Mouse (Mus musculus) midbrain, embryonic 11.5 days (tissue): ENCODE results near the gene Rnft1. TPM values are rescaled to one million over a fixed set of nuclear protein-coding genes. Genes with fewer than 3 reads are reported as not detected.
"Not testable (repeated sequence)": the region's sequence is repeated elsewhere in the genome, so short reads cannot be mapped to it uniquely, and the experiment has no call there.

Experiments
- ATAC-seq: fragments of 200-750 bp; cut with Nextera tagmentation; 2 replicates; pipeline ENCODE4 v1.8.0; 2017; ENCODE audit warnings: moderate TSS enrichment, moderate library complexity; ENCODE audit not compliant: low FRiP score
- DNase-seq: peaks from one replicate; pipeline ENCODE4 v3.0.0; 2015; ENCODE audit warnings: low spot score; ENCODE audit errors: missing footprints
- H3K27ac ChIP-seq: fragments of 300-500 bp; sonication (generic); 2 replicates; pipeline ENCODE4 v1.5.1; 2014; ENCODE audit warnings: low read depth, low read length
- H3K27me3 ChIP-seq: fragments of 300-500 bp; sonication (generic); 2 replicates; pipeline ENCODE4 v1.6.1; 2014; ENCODE audit warnings: mild to moderate bottlenecking, low read length, moderate library complexity, mixed read lengths; ENCODE audit not compliant: control insufficient read depth, insufficient read depth
- H3K36me3 ChIP-seq: fragments of 300-500 bp; sonication (generic); 2 replicates; pipeline ENCODE4 v1.6.1; 2014; ENCODE audit warnings: mild to moderate bottlenecking, low read length, moderate library complexity, mixed read lengths; ENCODE audit not compliant: control insufficient read depth, insufficient read depth
- H3K4me1 ChIP-seq: fragments of 300-500 bp; sonication (generic); 2 replicates; pipeline ENCODE4 v1.6.1; 2014; ENCODE audit warnings: low read length; ENCODE audit not compliant: control insufficient read depth, insufficient read depth
- H3K4me2 ChIP-seq: fragments of 300-500 bp; sonication (generic); 2 replicates; pipeline ENCODE4 v1.6.1; 2014; ENCODE audit warnings: mild to moderate bottlenecking, moderate library complexity
- H3K4me3 ChIP-seq: fragments of 300-500 bp; sonication (generic); 2 replicates; pipeline ENCODE4 v1.5.1; 2014; ENCODE audit warnings: low read depth, low read length
- H3K9ac ChIP-seq: fragments of 300-500 bp; sonication (generic); 2 replicates; pipeline ENCODE4 v1.6.1; 2014; ENCODE audit warnings: low read length
- H3K9me3 ChIP-seq: fragments of 300-500 bp; sonication (generic); 2 replicates; pipeline ENCODE4 v1.6.1; 2016; ENCODE audit warnings: low read length; ENCODE audit not compliant: control insufficient read depth
- WGBS: fragments of 180-500 bp; shearing (Covaris S2); extraction: QIAGEN DNeasy Blood & Tissue Kit; methylation state at CpG from one replicate; pipeline ENCODE4 v1.1.7; 2014; 5-methylcytosine and 5-hydroxymethylcytosine counted together
- polyA plus RNA-seq: library from polyadenylated mRNA; unstranded; fragments of >200 nt; fragmentation: Nextera tagmentation; extraction: Ambion mirVana; gene quantifications from 2 replicates; pipeline ENCODE4 v1.2.1, GENCODE M21; 2014

The Rnft1 gene
- polyA plus RNA-seq, 1 experiment from 2014 or later, result 23.7 TPM

DNA sequence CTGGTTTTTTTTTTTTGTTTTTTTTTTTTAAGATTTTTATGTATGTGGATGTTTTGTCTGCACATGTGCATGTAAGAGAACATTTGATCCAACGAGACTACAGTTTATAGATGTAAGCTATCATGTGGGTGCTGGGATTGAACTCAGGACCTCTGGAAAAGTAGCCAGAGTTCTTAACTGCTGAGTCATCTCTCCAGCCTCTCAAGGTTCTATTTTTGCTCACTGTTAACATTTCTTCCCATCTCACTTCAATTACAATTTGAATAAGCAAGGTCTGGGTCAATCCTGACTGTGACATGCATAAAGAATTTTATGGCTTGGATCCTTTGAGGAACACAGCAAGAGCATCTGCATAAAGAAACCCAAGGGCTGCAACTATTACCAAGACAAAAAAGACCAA lies 16.3 kb downstream of the Rnft1 start:
- Histone ChIP-seq H3K36me3 (peaks cover 3% of the 10 kb centered on the region), H3K9me3 (no peaks in the 10 kb centered on the region), H3K9ac (no peak overlapping the region), H3K4me3 (no peak overlapping the region), H3K27ac (no peak overlapping the region), H3K4me1 (no peaks in the 10 kb centered on the region), H3K27me3 (no peaks in the 10 kb centered on the region), H3K4me2 (no peak overlapping the region)
- no peak for DNase-seq
- no peak for ATAC-seq
- 91% methylated on average over 1 of the region's 1 CpGs for WGBS

DNA sequence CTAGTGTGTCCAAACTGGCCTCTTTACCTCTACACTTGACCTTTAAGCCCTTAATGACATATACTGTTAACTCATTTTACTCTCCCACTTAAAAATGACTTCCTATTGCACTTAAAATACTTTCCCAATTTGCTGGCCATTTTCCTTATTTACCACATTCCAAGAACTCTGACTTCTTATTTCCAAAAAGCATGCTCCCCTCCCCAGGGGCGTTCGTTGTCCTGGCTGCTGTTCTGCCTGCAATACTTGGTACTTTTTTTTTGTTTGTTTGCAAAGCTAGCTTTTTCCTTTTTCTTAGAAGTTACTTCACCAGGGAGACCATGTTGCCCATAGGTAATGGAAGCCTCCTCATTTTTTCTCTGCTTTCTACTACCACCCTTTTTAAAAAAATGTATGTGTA lies 18.7 kb downstream of the Rnft1 start:
- H3K36me3 ChIP-seq, result peaks cover 10% of the 10 kb centered on the region
- no peak overlapping the region for H3K4me3 ChIP-seq
- H3K4me2 ChIP-seq, result no peak overlapping the region
- ATAC-seq (no peak), DNase-seq (no peak)
- H3K4me1 ChIP-seq, result no peaks in the 10 kb centered on the region
- H3K27ac ChIP-seq, result no peak overlapping the region
- H3K9ac ChIP-seq, result no peak overlapping the region
- no peaks in the 10 kb centered on the region for H3K27me3 ChIP-seq
- H3K9me3 ChIP-seq, result no peaks in the 10 kb centered on the region
- WGBS, result 99% methylated on average over 2 of the region's 2 CpGs

DNA sequence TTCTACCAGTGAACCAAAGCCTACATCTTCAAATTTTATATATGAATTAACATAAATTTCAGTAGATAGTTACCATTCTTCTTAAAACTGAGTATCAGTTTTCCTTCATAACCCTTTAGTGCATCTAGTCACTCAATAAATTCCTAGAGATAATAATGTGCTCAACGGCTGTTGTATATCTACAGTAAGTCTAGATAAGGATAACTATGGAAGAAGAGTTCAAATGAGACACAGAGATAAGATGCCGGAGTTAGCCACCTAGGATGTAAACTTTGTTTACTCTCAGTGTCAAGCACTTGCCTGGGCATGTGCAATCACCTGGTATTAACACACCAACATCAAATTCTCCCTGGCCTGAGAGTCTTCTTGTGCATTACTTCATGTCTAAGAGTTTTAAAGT lies 22.9 kb downstream of the Rnft1 start:
- DNase-seq (no peak), ATAC-seq (no peak)
- Histone ChIP-seq H3K4me3 (no peak overlapping the region), H3K27ac (no peak overlapping the region), H3K4me1 (no peaks in the 10 kb centered on the region), H3K36me3 (peaks cover 15% of the 10 kb centered on the region), H3K4me2 (no peak overlapping the region), H3K9me3 (no peaks in the 10 kb centered on the region), H3K27me3 (no peaks in the 10 kb centered on the region), H3K9ac (no peak overlapping the region)
- WGBS, result 87% methylated on average over 2 of the region's 2 CpGs

DNA sequence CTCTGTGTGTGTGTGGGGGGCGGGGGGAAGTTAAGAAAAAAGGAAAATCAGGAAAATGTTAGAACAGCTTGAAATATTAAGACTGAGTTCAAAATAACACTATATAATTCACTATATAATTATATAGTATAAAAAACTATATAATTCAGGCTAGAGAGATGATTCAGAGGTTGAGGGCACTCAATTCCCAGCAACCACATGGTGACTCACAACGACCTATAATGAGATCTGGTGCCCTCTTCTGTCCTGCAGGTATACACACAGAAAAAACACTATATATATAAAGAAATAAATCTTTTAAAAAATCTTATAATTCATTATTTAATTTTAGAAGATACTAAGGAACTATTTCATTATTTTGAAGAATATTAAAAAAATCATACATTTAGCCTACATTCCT lies 23.5 kb downstream of the Rnft1 start:
- no peak overlapping the region for H3K27ac ChIP-seq
- no peak overlapping the region for H3K9ac ChIP-seq
- no peak overlapping the region for H3K4me3 ChIP-seq
- peaks cover 12% of the 10 kb centered on the region; the same call in 1 of the 2 replicates for H3K36me3 ChIP-seq
- DNase-seq (no peak), ATAC-seq (no peak)
- H3K9me3 ChIP-seq, result no peaks in the 10 kb centered on the region
- H3K27me3 ChIP-seq, result no peaks in the 10 kb centered on the region
- H3K4me1 ChIP-seq, result no peaks in the 10 kb centered on the region
- H3K4me2 ChIP-seq, result no peak overlapping the region
- 94% methylated on average over 2 of the region's 2 CpGs for WGBS

DNA sequence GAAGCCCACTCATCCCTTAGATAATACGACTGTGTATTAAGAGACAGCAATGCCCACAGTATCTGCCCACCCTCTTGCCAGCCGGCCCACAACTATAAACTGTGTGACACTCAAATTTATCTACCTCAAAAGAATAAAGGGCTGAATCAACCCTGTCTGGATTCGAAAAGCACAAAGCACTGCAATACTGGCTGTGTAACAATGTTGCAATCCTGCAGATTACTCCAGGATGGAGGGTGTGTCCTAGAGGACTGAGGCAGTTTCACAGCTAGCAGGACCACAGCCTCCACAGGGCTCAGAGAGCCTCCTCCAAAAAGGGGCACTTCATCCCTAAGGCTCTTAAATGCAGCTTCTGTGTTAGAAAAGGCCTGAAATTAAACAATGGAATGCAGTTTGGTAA lies 32.2 kb downstream of the Rnft1 start:
- no peak for DNase-seq
- no peaks in the 10 kb centered on the region for H3K27me3 ChIP-seq
- no peaks in the 10 kb centered on the region for H3K9me3 ChIP-seq
- no peaks in the 10 kb centered on the region for H3K4me1 ChIP-seq
- no peak overlapping the region for H3K4me3 ChIP-seq
- H3K4me2 ChIP-seq, result no peak overlapping the region
- H3K9ac ChIP-seq, result no peak overlapping the region
- peaks cover 8% of the 10 kb centered on the region; the same call in 1 of the 2 replicates for H3K36me3 ChIP-seq
- no peak for ATAC-seq
- 92% methylated on average over 3 of the region's 3 CpGs for WGBS
- H3K27ac ChIP-seq, result no peak overlapping the region

DNA sequence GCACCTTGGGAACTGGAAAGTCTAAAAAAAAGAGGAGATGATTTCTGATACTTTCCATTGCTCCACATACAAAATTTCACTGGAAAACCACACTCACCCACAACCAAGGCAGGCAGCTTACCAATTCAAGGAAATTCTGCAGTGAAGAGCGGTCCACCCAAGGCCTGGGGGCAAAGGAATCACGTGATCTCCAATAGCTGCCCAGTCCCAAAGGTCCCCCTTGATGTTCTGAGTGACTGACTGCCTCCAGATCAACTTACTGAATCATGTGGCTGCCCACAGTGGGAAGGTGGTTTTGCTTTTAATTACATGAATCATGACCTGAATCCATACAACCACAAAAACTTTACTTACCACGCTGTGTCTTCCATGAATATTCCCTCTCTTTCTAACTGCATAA lies 32.8 kb downstream of the Rnft1 start:
- 93% methylated on average over 3 of the region's 3 CpGs for WGBS
- no peak for ATAC-seq
- H3K4me1 ChIP-seq, result no peaks in the 10 kb centered on the region
- no peak overlapping the region for H3K9ac ChIP-seq
- no peaks in the 10 kb centered on the region for H3K27me3 ChIP-seq
- H3K4me2 ChIP-seq, result no peak overlapping the region
- no peak for DNase-seq
- H3K27ac ChIP-seq, result no peak overlapping the region
- no peak overlapping the region for H3K4me3 ChIP-seq
- no peaks in the 10 kb centered on the region for H3K9me3 ChIP-seq
- H3K36me3 ChIP-seq, result peaks cover 8% of the 10 kb centered on the region; the same call in 1 of the 2 replicates

DNA sequence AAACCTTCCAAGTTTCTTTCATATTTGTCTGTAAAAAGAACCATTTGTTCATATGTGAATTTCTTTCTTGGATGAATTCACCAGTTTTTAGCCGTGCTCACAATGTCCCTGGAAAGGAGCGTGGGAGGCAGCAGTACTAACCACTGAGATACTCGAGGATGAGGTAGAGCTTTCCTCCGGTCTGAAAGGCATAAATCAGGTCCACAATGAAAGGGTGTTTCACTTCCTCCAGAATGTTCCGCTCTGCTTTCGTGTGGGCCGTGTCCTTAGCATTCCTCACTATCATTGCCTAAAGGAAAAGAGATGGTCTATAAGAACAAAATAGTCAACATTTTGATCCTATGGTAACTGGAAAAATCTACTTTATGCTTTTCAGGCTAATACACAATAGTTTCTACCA lies 35.3 kb downstream of the Rnft1 start:
- ATAC-seq, result no peak
- no peak overlapping the region for H3K9ac ChIP-seq
- no peaks in the 10 kb centered on the region for H3K27me3 ChIP-seq
- WGBS, result 94% methylated on average over 7 of the region's 7 CpGs
- H3K4me2 ChIP-seq, result no peak overlapping the region
- H3K27ac ChIP-seq, result no peak overlapping the region
- H3K4me1 ChIP-seq, result no peaks in the 10 kb centered on the region
- H3K9me3 ChIP-seq, result no peaks in the 10 kb centered on the region
- peaks cover 8% of the 10 kb centered on the region; the same call in 1 of the 2 replicates for H3K36me3 ChIP-seq
- DNase-seq, result no peak
- H3K4me3 ChIP-seq, result no peak overlapping the region

DNA sequence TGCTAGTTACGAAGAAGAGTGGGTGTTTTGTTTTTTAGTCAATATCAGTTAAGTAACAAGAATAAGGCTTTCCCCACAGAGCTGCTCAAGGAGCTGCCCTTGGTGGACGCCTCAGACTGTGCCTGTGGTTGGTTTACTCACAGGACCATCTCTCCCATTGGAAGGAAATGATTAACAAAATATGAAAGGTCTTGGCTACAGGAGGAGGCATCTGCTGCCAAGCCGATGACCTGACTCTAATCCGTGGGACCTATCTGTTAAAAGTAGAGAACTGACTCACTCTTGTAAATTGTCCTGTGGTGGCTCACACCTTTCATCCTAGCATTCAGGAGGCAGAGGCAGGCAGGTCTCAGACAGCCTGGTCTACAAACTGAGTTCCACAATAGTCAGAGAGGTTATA lies 43.1 kb downstream of the Rnft1 start:
- DNase-seq (no peak), ATAC-seq (no peak)
- Histone ChIP-seq H3K9ac (no peak overlapping the region), H3K4me2 (no peak overlapping the region), H3K4me3 (no peak overlapping the region), H3K9me3 (no peaks in the 10 kb centered on the region), H3K36me3 (peaks cover 5% of the 10 kb centered on the region; the same call in 1 of the 2 replicates), H3K27me3 (no peaks in the 10 kb centered on the region), H3K4me1 (no peaks in the 10 kb centered on the region), H3K27ac (no peak overlapping the region)
- 92% methylated on average over 4 of the region's 4 CpGs for WGBS

DNA sequence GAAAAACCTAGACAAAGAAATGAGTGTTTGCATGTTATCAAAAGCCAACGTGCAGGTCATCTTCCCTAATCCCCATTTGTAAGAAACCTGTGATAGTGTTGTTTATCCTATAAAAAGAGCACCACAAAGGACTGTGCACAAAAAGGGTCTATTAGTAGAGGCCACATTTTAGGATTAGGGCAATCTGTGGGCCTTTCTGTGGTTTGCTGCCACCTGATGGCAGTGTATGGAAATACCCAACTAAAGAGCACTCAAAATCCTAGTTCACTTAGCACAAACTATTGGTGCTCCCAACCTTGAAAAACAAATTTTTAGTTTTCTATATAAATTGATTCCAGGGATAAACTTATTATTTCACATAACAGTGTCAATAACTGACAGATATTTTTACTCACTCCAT lies 48.4 kb downstream of the Rnft1 start:
- H3K4me1 ChIP-seq, result no peaks in the 10 kb centered on the region
- 80% methylated on average over 1 of the region's 1 CpGs for WGBS
- peak; percentile 90 for DNase-seq
- ATAC-seq, result no peak
- H3K4me2 ChIP-seq, result no peak overlapping the region
- no peaks in the 10 kb centered on the region for H3K9me3 ChIP-seq
- no peak overlapping the region for H3K27ac ChIP-seq
- no peak overlapping the region for H3K9ac ChIP-seq
- H3K27me3 ChIP-seq, result no peaks in the 10 kb centered on the region
- H3K36me3 ChIP-seq, result peaks cover 3% of the 10 kb centered on the region; the same call in 1 of the 2 replicates
- no peak overlapping the region for H3K4me3 ChIP-seq

DNA sequence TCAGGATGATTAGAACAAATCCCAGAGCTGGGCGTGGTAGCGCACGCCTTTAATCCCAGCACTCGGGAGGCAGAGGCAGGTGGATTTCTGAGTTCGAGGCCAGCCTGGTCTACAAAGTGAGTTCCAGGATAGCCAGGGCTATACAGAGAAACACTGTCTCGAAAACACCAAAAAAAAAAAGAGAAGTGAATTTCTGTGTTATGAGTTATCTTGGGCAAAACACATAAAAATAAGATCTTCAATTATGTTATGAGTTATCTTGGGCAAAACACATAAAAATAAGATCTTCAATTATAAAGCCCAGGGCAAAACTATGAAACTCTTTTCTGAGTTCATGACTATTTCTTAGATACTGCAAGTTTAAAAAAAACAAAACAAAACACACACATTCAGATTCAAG lies 48.8 kb downstream of the Rnft1 start:
- H3K9ac ChIP-seq, H3K36me3 ChIP-seq: not testable (repeated sequence)
- WGBS, result 90% methylated on average over 6 of the region's 6 CpGs

More for the DNA sequence above, 48.8 kb downstream of the Rnft1 start:
- not testable (repeated sequence) for H3K4me2 ChIP-seq, DNase-seq, ATAC-seq, H3K27me3 ChIP-seq, H3K4me1 ChIP-seq, H3K9me3 ChIP-seq, H3K27ac ChIP-seq, H3K4me3 ChIP-seq
